Mouse (Mus musculus) heart, adult 2 months (tissue): ENCODE data around the gene Tab2.

Source experiments
- CTCF ChIP-seq: fragments of 200-600 bp; IDR thresholded peaks from 2 replicates; pipeline ENCODE4 v1.8.1; 2022; ENCODE audit warnings: antibody characterized with exemption, mild to moderate bottlenecking, moderate library complexity
- EP300 ChIP-seq: fragments of 200-500 bp; IDR thresholded peaks from 2 replicates; pipeline ENCODE4 v1.6.1; 2011; ENCODE audit warnings: low read depth, low read length, control low read depth; ENCODE audit not compliant: insufficient read depth
- POLR2A ChIP-seq: fragments of 200-500 bp; IDR thresholded peaks from 2 replicates; pipeline ENCODE4 v1.6.1; 2011; ENCODE audit warnings: mild to moderate bottlenecking, low read depth, low read length, control low read depth; ENCODE audit not compliant: insufficient read depth

DNA sequence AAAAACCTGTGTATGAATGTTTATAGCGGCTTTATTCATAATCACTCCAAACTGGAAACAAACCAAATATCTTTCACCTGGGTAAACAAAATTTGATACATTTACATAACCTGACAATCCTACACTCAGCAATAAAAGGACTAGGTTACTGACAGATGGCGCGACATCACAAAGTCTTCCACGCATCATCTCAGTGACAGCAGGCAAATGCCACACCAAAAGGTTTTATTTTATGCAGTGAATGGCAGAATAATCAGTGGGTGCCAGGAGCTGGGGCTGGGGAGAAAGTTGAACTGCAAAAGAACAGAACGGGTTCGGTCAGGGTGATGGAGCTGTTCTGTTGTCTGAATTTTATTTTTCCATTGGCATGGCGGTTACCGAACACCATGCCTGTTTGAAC is 31.5 kb upstream of the Tab2 start:
- no peak for TF ChIP-seq POLR2A
- TF ChIP-seq EP300, result no peak
- no peak for TF ChIP-seq CTCF
